Mouse (Mus musculus): ENCODE results near the gene Psmb3. TPM values are rescaled to one million over a fixed set of nuclear protein-coding genes. Genes with fewer than 3 reads are reported as not detected.
A peak's percentile ranks its signal among the peaks of the same experiment; 100 is the strongest.
"Not testable (repeated sequence)": the region's sequence is repeated elsewhere in the genome, so short reads cannot be mapped to it uniquely, and the experiment has no call there.

Gene Psmb3
- polyA plus RNA-seq, 1 experiment = 296 TPM

GRCm38 (mm10) chr11:97702393-97702745, 830 bp upstream of the Psmb3 start:
- Histone ChIP-seq H3K4me3 (ENCODE audit: low read depth, low read length) (peak overlapping the region; percentile 78), H3K36me3 (ENCODE audit: control insufficient read depth, insufficient read depth, low read length, poor library complexity, severe bottlenecking) (peaks cover 20% of the 10 kb centered on the region), H3K27me3 (ENCODE audit: control insufficient read depth, insufficient read depth, low read length, poor library complexity, severe bottlenecking) (no peaks in the 10 kb centered on the region), H3K9me3 (replicated peaks; ENCODE audit: control insufficient read depth, insufficient read depth, low read length, poor library complexity, severe bottlenecking) (no peaks in the 10 kb centered on the region), H3K9ac (ENCODE audit: low read depth, poor library complexity, severe bottlenecking) (peak overlapping the region; percentile 66), H3K4me1 (ENCODE audit: control insufficient read depth, insufficient read depth, low read length) (no peaks in the 10 kb centered on the region), H3K27ac (ENCODE audit: insufficient read depth, low read length) (peak overlapping the region; percentile 1; the same call in 1 of the 2 replicates)
- TF ChIP-seq POLR2A (IDR thresholded peaks at IDR 0.05; ENCODE audit: insufficient read depth, low read length) = no peak
- peak; percentile 60; the same call in 1 of the 2 replicates for TF ChIP-seq EP300 (IDR thresholded peaks at IDR 0.05; ENCODE audit: insufficient read depth, low read depth, low read length)

GRCm38 (mm10) chr11:97710067-97710466, 6.9 kb downstream of the Psmb3 start:
- H3K27me3 ChIP-seq (ENCODE audit: control insufficient read depth, insufficient read depth, low read length, poor library complexity, severe bottlenecking); H3K27ac ChIP-seq (ENCODE audit: insufficient read depth, low read length); H3K9me3 ChIP-seq (replicated peaks; ENCODE audit: control insufficient read depth, insufficient read depth, low read length, poor library complexity, severe bottlenecking); H3K4me3 ChIP-seq (ENCODE audit: low read depth, low read length); H3K4me1 ChIP-seq (ENCODE audit: control insufficient read depth, insufficient read depth, low read length); H3K9ac ChIP-seq (ENCODE audit: low read depth, poor library complexity, severe bottlenecking): not testable (repeated sequence)
- peaks cover 49% of the 10 kb centered on the region for H3K36me3 ChIP-seq (ENCODE audit: control insufficient read depth, insufficient read depth, low read length, poor library complexity, severe bottlenecking)

GRCm38 (mm10) chr11:97711200-97711900, 8.2 kb downstream of the Psmb3 start:
- no peaks in the 10 kb centered on the region for H3K9me3 ChIP-seq (replicated peaks; ENCODE audit: control insufficient read depth, insufficient read depth, low read length, poor library complexity, severe bottlenecking)
- TF ChIP-seq CTCF (IDR thresholded peaks at IDR 0.05; ENCODE audit: low read depth, low read length) (peak; percentile 9), POLR2A (IDR thresholded peaks at IDR 0.05; ENCODE audit: insufficient read depth, low read length) (no peak), EP300 (IDR thresholded peaks at IDR 0.05; ENCODE audit: insufficient read depth, low read depth, low read length) (no peak)
- H3K36me3 ChIP-seq (ENCODE audit: control insufficient read depth, insufficient read depth, low read length, poor library complexity, severe bottlenecking) = peaks cover 41% of the 10 kb centered on the region
- no peak overlapping the region for H3K27ac ChIP-seq (ENCODE audit: insufficient read depth, low read length)
- no peak overlapping the region for H3K9ac ChIP-seq (ENCODE audit: low read depth, poor library complexity, severe bottlenecking)
- H3K4me3 ChIP-seq (ENCODE audit: low read depth, low read length) = no peak overlapping the region
- no peaks in the 10 kb centered on the region for H3K4me1 ChIP-seq (ENCODE audit: control insufficient read depth, insufficient read depth, low read length)
- H3K27me3 ChIP-seq (ENCODE audit: control insufficient read depth, insufficient read depth, low read length, poor library complexity, severe bottlenecking) = no peaks in the 10 kb centered on the region

- Histone ChIP-seq H3K36me3 (ENCODE audit: control insufficient read depth, insufficient read depth, low read length, poor library complexity, severe bottlenecking) (peaks cover 36% of the 10 kb centered on the region), H3K9me3 (replicated peaks; ENCODE audit: control insufficient read depth, insufficient read depth, low read length, poor library complexity, severe bottlenecking) (no peaks in the 10 kb centered on the region)
- no peak for TF ChIP-seq CTCF (IDR thresholded peaks at IDR 0.05; ENCODE audit: low read depth, low read length)
- TF ChIP-seq POLR2A (IDR thresholded peaks at IDR 0.05; ENCODE audit: insufficient read depth, low read length) = no peak
- no peak for TF ChIP-seq EP300 (IDR thresholded peaks at IDR 0.05; ENCODE audit: insufficient read depth, low read depth, low read length)
Observed at GRCm38 (mm10) chr11:97712286-97712685, 9.1 kb downstream of the Psmb3 start.

GRCm38 (mm10) chr11:97713896-97714295, 10.7 kb downstream of the Psmb3 start:
- Histone ChIP-seq H3K9ac (ENCODE audit: low read depth, poor library complexity, severe bottlenecking) (no peak overlapping the region), H3K4me1 (ENCODE audit: control insufficient read depth, insufficient read depth, low read length) (no peaks in the 10 kb centered on the region), H3K9me3 (replicated peaks; ENCODE audit: control insufficient read depth, insufficient read depth, low read length, poor library complexity, severe bottlenecking) (no peaks in the 10 kb centered on the region), H3K36me3 (ENCODE audit: control insufficient read depth, insufficient read depth, low read length, poor library complexity, severe bottlenecking) (peaks cover 30% of the 10 kb centered on the region), H3K4me3 (ENCODE audit: low read depth, low read length) (no peak overlapping the region), H3K27me3 (ENCODE audit: control insufficient read depth, insufficient read depth, low read length, poor library complexity, severe bottlenecking) (no peaks in the 10 kb centered on the region), H3K27ac (ENCODE audit: insufficient read depth, low read length) (no peak overlapping the region)
- TF ChIP-seq CTCF (IDR thresholded peaks at IDR 0.05; ENCODE audit: low read depth, low read length) (no peak), EP300 (IDR thresholded peaks at IDR 0.05; ENCODE audit: insufficient read depth, low read depth, low read length) (no peak), POLR2A (IDR thresholded peaks at IDR 0.05; ENCODE audit: insufficient read depth, low read length) (no peak)

More at GRCm38 (mm10) chr11:97712286-97712685, 9.1 kb downstream of the Psmb3 start:
- Histone ChIP-seq H3K27ac (ENCODE audit: insufficient read depth, low read length) (no peak overlapping the region), H3K4me1 (ENCODE audit: control insufficient read depth, insufficient read depth, low read length) (no peaks in the 10 kb centered on the region), H3K27me3 (ENCODE audit: control insufficient read depth, insufficient read depth, low read length, poor library complexity, severe bottlenecking) (no peaks in the 10 kb centered on the region), H3K9ac (ENCODE audit: low read depth, poor library complexity, severe bottlenecking) (no peak overlapping the region), H3K4me3 (ENCODE audit: low read depth, low read length) (no peak overlapping the region)

- H3K4me1 ChIP-seq (ENCODE audit: control insufficient read depth, insufficient read depth, low read length) = no peaks in the 10 kb centered on the region
- H3K36me3 ChIP-seq (ENCODE audit: control insufficient read depth, insufficient read depth, low read length, poor library complexity, severe bottlenecking) = peaks cover 29% of the 10 kb centered on the region
- no peaks in the 10 kb centered on the region for H3K27me3 ChIP-seq (ENCODE audit: control insufficient read depth, insufficient read depth, low read length, poor library complexity, severe bottlenecking)
- no peaks in the 10 kb centered on the region for H3K9me3 ChIP-seq (replicated peaks; ENCODE audit: control insufficient read depth, insufficient read depth, low read length, poor library complexity, severe bottlenecking)
- H3K27ac ChIP-seq (ENCODE audit: insufficient read depth, low read length) = no peak overlapping the region
- no peak for TF ChIP-seq EP300 (IDR thresholded peaks at IDR 0.05; ENCODE audit: insufficient read depth, low read depth, low read length)
- peak; percentile 34 for TF ChIP-seq CTCF (IDR thresholded peaks at IDR 0.05; ENCODE audit: low read depth, low read length)
- TF ChIP-seq POLR2A (IDR thresholded peaks at IDR 0.05; ENCODE audit: insufficient read depth, low read length) = no peak
- no peak overlapping the region for H3K4me3 ChIP-seq (ENCODE audit: low read depth, low read length)
- H3K9ac ChIP-seq (ENCODE audit: low read depth, poor library complexity, severe bottlenecking) = no peak overlapping the region
Observed at GRCm38 (mm10) chr11:97714356-97714755, 11.2 kb downstream of the Psmb3 start.

Data from ES-Bruce4 (cell line).